Comparison of ENCODE assay signal across 9 mouse cellular contexts in genomic region chr14:54227911-54228451, GRCm38 (mm10). TPM values are rescaled to one million over a fixed set of nuclear protein-coding genes. Genes with fewer than 3 reads are reported as not detected.
DNase-seq lines count a peak whose midpoint lies in the region; ATAC-seq and TF ChIP-seq lines count a peak whose summit lies in the region.
"Had no signal": no experiment of that assay in that cellular context is flagged by ENCODE, and none has a peak within 500 bp of the region (broad histone marks: within the 10 kb centered on the region; RNA-seq: fewer than 3 reads in every experiment).

No protein-coding gene starts in this region.

- under 1% methylated on average over 10 of the region's 10 CpGs for WGBS in forebrain, embryonic 13.5 days
- under 1% methylated on average over 10 of the region's 10 CpGs for WGBS in lung, adult 2 months
- under 1% methylated on average over 10 of the region's 10 CpGs for WGBS in thymus, adult 2 months

- H3K9me3 ChIP-seq in ES-Bruce4 (replicated peaks; ENCODE audit: control insufficient read depth, insufficient read depth, low read length, poor library complexity, severe bottlenecking), result no peaks in the 10 kb centered on the region
- H3K9me3 ChIP-seq in forebrain, embryonic 13.5 days (replicated peaks), result no peaks in the 10 kb centered on the region

- H3K36me3 ChIP-seq in ES-Bruce4 (ENCODE audit: control insufficient read depth, insufficient read depth, low read length, poor library complexity, severe bottlenecking), result no peaks in the 10 kb centered on the region
- H3K36me3 ChIP-seq in forebrain, embryonic 13.5 days (ENCODE audit: poor library complexity, severe bottlenecking), result no peaks in the 10 kb centered on the region
- peaks cover 20% of the 10 kb centered on the region for H3K36me3 ChIP-seq in thymus, adult 2 months (ENCODE audit: control insufficient read depth, insufficient read depth, low read length)

- peak overlapping the region; percentile 56 for H3K4me2 ChIP-seq in forebrain, embryonic 13.5 days

- no peak for TF ChIP-seq POLR2A in ES-Bruce4 (IDR thresholded peaks at IDR 0.05; ENCODE audit: insufficient read depth, low read length)
- TF ChIP-seq POLR2A in lung, adult 2 months (IDR thresholded peaks at IDR 0.05; ENCODE audit: borderline replicate concordance, extremely low read depth, low read depth, low read length), result no peak
- TF ChIP-seq POLR2A in thymus, adult 2 months (IDR thresholded peaks at IDR 0.05; ENCODE audit: control insufficient read depth, extremely low read depth, insufficient read depth, low read length, poor library complexity), result no peak

- TF ChIP-seq EP300 in ES-Bruce4 (IDR thresholded peaks at IDR 0.05; ENCODE audit: insufficient read depth, low read depth, low read length), result no peak

- peak overlapping the region; percentile 59 for H3K4me3 ChIP-seq in ES-Bruce4 (ENCODE audit: low read depth, low read length)
- H3K4me3 ChIP-seq in forebrain, embryonic 13.5 days, result peak overlapping the region; percentile 25
- H3K4me3 ChIP-seq in lung, adult 2 months (replicated peaks; ENCODE audit: extremely low read depth, low read depth, low read length), result peak overlapping the region; percentile 48
- peak overlapping the region; percentile 16 for H3K4me3 ChIP-seq in thymus, adult 2 months (ENCODE audit: control insufficient read depth, insufficient read depth, low read length)

- DNase-seq in cerebellum, adult 11 months, result peak; percentile 57
- peak; percentile 36 for DNase-seq in heart, postnatal 25 days (ENCODE audit: low spot score)
- DNase-seq in layer of hippocampus, adult 11-12 months (ENCODE audit: low spot score), result peak; percentile 71
- DNase-seq in lung, adult 2 months, result peak; percentile 81
- peak; percentile 89 for DNase-seq in thymus, adult 2 months

- no peaks in the 10 kb centered on the region for H3K27me3 ChIP-seq in ES-Bruce4 (ENCODE audit: control insufficient read depth, insufficient read depth, low read length, poor library complexity, severe bottlenecking)
- H3K27me3 ChIP-seq in forebrain, embryonic 13.5 days, result no peaks in the 10 kb centered on the region
- H3K27me3 ChIP-seq in thymus, adult 2 months (ENCODE audit: control insufficient read depth, insufficient read depth, low read length), result no peaks in the 10 kb centered on the region

- peak overlapping the region; percentile 78 for H3K27ac ChIP-seq in ES-Bruce4 (ENCODE audit: insufficient read depth, low read length)
- H3K27ac ChIP-seq in forebrain, embryonic 13.5 days, result peak overlapping the region; percentile 75; the same call in 1 of the 2 replicates
- peak overlapping the region; percentile 97 for H3K27ac ChIP-seq in thymus, adult 2 months (ENCODE audit: control insufficient read depth, insufficient read depth, low read length)

- ATAC-seq in forebrain, embryonic 13.5 days, result peak; percentile 75
- ATAC-seq in neutrophil, adult 5-6 weeks (ENCODE audit: extremely low read depth, insufficient number of reproducible peaks, low FRiP score, poor library complexity, severe bottlenecking), result peak; percentile 39

- peaks cover 16% of the 10 kb centered on the region for H3K4me1 ChIP-seq in ES-Bruce4 (ENCODE audit: control insufficient read depth, insufficient read depth, low read length)
- H3K4me1 ChIP-seq in forebrain, embryonic 13.5 days, result peaks cover 25% of the 10 kb centered on the region
- peaks cover 12% of the 10 kb centered on the region for H3K4me1 ChIP-seq in lung, adult 2 months (ENCODE audit: control insufficient read depth, insufficient read depth, low read length)
- peaks cover 77% of the 10 kb centered on the region for H3K4me1 ChIP-seq in thymus, adult 2 months (replicated peaks; ENCODE audit: control insufficient read depth, insufficient read depth, low read length)

- H3K9ac ChIP-seq in ES-Bruce4 (ENCODE audit: low read depth, poor library complexity, severe bottlenecking), result peak overlapping the region; percentile 25; the same call in 1 of the 2 replicates
- peak overlapping the region; percentile 48 for H3K9ac ChIP-seq in forebrain, embryonic 13.5 days

- intact Hi-C loops in heart, postnatal 25 days (cut with DNase I), result loop anchor here (1.0 to 10.0 kb wide), 7 partner anchors 134 to 417 kb away; partner anchors contain the start of genes Ajuba, Cdh24, Gm17606 and Oxa1l

- TF ChIP-seq CTCF in ES-Bruce4 (IDR thresholded peaks at IDR 0.05; ENCODE audit: low read depth, low read length), result peak; percentile 63
- peak; percentile 73 for TF ChIP-seq CTCF in lung, adult 2 months (IDR thresholded peaks at IDR 0.05; ENCODE audit: insufficient read depth, low read length)
- TF ChIP-seq CTCF in thymus, adult 2 months (IDR thresholded peaks at IDR 0.05; ENCODE audit: borderline replicate concordance, control insufficient read depth, extremely low read depth, insufficient read depth, low read length, poor library complexity), result peak; percentile 90

RNA-seq across cellular contexts. Expression of gene Dad1, which starts 25.9 kb away (rescaled TPM):
- polyA plus RNA-seq in ES-Bruce4 (2011; ENCODE audit: insufficient read depth, insufficient read length, low read depth, missing spikeins), result 119 and 129 TPM in 2 replicates
- 281 and 283 TPM in 2 replicates for polyA plus RNA-seq in forebrain, embryonic 13.5 days (2015; fragmentation: Nextera tagmentation; extraction: Ambion mirVana)
- 100 to 1,000 TPM; 103 to 112 TPM for total RNA-seq in heart, postnatal 25 days (2021)
- polyA plus RNA-seq in lung, adult 2 months (2012; rRNA removed), result 516 and 573 TPM in 2 replicates
- 50.7 and 51.7 TPM in 2 replicates for total RNA-seq in neutrophil, adult 5-6 weeks (2017)
- 513 and 641 TPM in 2 replicates for polyA plus RNA-seq in thymus, adult 2 months (2012; rRNA removed)

RNA-seq across cellular contexts. Expression of gene Abhd4, which starts 26.0 kb away (rescaled TPM):
- polyA plus RNA-seq in ES-Bruce4 (2011; ENCODE audit: insufficient read depth, insufficient read length, low read depth, missing spikeins), result 102 and 109 TPM in 2 replicates
- polyA plus RNA-seq in forebrain, embryonic 13.5 days (2015; fragmentation: Nextera tagmentation; extraction: Ambion mirVana), result 46.1 and 51.3 TPM in 2 replicates
- total RNA-seq in heart, postnatal 25 days (2021), result 10 to 100 TPM; 44.6 to 44.8 TPM
- 53.5 and 70.4 TPM in 2 replicates for polyA plus RNA-seq in lung, adult 2 months (2012; rRNA removed)
- total RNA-seq in neutrophil, adult 5-6 weeks (2017), result 16.1 and 16.6 TPM in 2 replicates
- 21.5 and 23.6 TPM in 2 replicates for polyA plus RNA-seq in thymus, adult 2 months (2012; rRNA removed)

RNA-seq across cellular contexts. Expression of gene Olfr49, which starts 56.8 kb away (rescaled TPM):
- polyA plus RNA-seq in ES-Bruce4 (2011; ENCODE audit: insufficient read depth, insufficient read length, low read depth, missing spikeins), result not detected in 2 replicates
- not detected in 2 replicates for polyA plus RNA-seq in forebrain, embryonic 13.5 days (2015; fragmentation: Nextera tagmentation; extraction: Ambion mirVana)
- total RNA-seq in heart, postnatal 25 days (2021), result not detected
- not detected in 2 replicates for polyA plus RNA-seq in lung, adult 2 months (2012; rRNA removed)
- 0.12 TPM in 1 of 2 replicates, not detected in the other for total RNA-seq in neutrophil, adult 5-6 weeks (2017)
- polyA plus RNA-seq in thymus, adult 2 months (2012; rRNA removed), result not detected in 2 replicates
- polyA plus RNA-seq: large intestine, adult 2 months had no signal

Comparison
In these comparisons a context has a peak if more than half of its experiments do, and no peak if none do; other contexts are left out.
1. Peak in every context shown above with its lines: DNase-seq, ATAC-seq, H3K4me3 ChIP-seq and H3K27ac ChIP-seq.
2. DNase-seq: peak in every context shown above with its lines; median percentile 89 in thymus, adult 2 months; 81 in lung, adult 2 months; 71 in layer of hippocampus, adult 11-12 months; 57 in cerebellum, adult 11 months; 36 in heart, postnatal 25 days.